Mouse (Mus musculus): ENCODE results near the gene Trim9.

DNA sequence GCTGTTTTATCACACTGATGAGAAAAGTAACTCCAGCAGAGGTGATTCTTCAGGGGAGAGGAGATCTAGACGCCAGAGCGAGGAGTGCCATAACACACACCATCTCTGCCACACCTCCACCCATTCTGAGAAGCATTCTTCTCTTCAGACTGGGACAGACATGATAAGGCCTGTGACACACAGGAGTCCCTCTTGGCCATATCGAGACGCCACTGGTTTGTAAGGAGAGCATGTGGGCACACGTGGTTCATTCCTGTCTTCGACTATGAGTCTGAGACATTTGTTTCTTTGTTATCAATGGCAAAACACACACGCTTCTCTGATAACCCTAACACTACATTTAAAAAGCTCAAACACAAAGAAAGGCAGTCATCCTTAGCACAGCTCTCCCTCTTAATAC is 43.9 kb downstream of the Trim9 start:
- TF ChIP-seq CTCF (IDR thresholded peaks at IDR 0.05; ENCODE audit: low read depth, low read length) (no peak), EP300 (IDR thresholded peaks at IDR 0.05; ENCODE audit: insufficient read depth, low read depth, low read length) (no peak), POLR2A (IDR thresholded peaks at IDR 0.05; ENCODE audit: insufficient read depth, low read length) (no peak)
